Mouse (Mus musculus): ENCODE results near the gene Il17rc. TPM values are rescaled to one million over a fixed set of nuclear protein-coding genes. Genes with fewer than 3 reads are reported as not detected.
A peak's percentile ranks its signal among the peaks of the same experiment; 100 is the strongest.

The Il17rc gene
- polyA plus RNA-seq, 1 experiment from 2014 or later: 1.4 TPM

GRCm38 (mm10) chr6:113437135-113437534, 34.1 kb upstream of the Il17rc start:
- Histone ChIP-seq H3K4me1 (no peaks in the 10 kb centered on the region), H3K9me3 (replicated peaks) (no peaks in the 10 kb centered on the region), H3K27ac (no peak overlapping the region), H3K9ac (no peak overlapping the region), H3K27me3 (no peaks in the 10 kb centered on the region), H3K4me3 (no peak overlapping the region), H3K36me3 (ENCODE audit: poor library complexity, severe bottlenecking) (no peaks in the 10 kb centered on the region), H3K4me2 (no peak overlapping the region)
- ATAC-seq: no peak
- WGBS: 78% methylated on average over 12 of the region's 12 CpGs

GRCm38 (mm10) chr6:113438721-113439430, 32.4 kb upstream of the Il17rc start:
- WGBS: 64% methylated on average over 12 of the region's 12 CpGs
- ATAC-seq: no peak
- Histone ChIP-seq H3K4me1 (peaks cover 10% of the 10 kb centered on the region), H3K4me2 (no peak overlapping the region), H3K27me3 (no peaks in the 10 kb centered on the region), H3K9ac (no peak overlapping the region), H3K27ac (no peak overlapping the region), H3K36me3 (ENCODE audit: poor library complexity, severe bottlenecking) (no peaks in the 10 kb centered on the region), H3K9me3 (replicated peaks) (no peaks in the 10 kb centered on the region), H3K4me3 (no peak overlapping the region)

- H3K4me3 ChIP-seq: no peak overlapping the region
- H3K27me3 ChIP-seq: no peaks in the 10 kb centered on the region
- ATAC-seq: no peak
- 85% methylated on average over 3 of the region's 3 CpGs for WGBS
- H3K9ac ChIP-seq: no peak overlapping the region
- H3K36me3 ChIP-seq (ENCODE audit: poor library complexity, severe bottlenecking): 0 out of 2 replicates have a peak, but pooled peaks cover 2% of the 10 kb centered on the region
- H3K27ac ChIP-seq: no peak overlapping the region
- peaks cover 10% of the 10 kb centered on the region for H3K4me1 ChIP-seq
- H3K9me3 ChIP-seq (replicated peaks): no peaks in the 10 kb centered on the region
- H3K4me2 ChIP-seq: no peak overlapping the region
These were observed 30.5 kb upstream of the Il17rc start for GRCm38 (mm10) chr6:113440686-113441085.

GRCm38 (mm10) chr6:113441147-113441680, 30.0 kb upstream of the Il17rc start:
- WGBS: 53% methylated on average over 7 of the region's 7 CpGs
- Histone ChIP-seq H3K4me1 (peaks cover 10% of the 10 kb centered on the region), H3K27ac (no peak overlapping the region), H3K4me3 (no peak overlapping the region), H3K4me2 (no peak overlapping the region), H3K27me3 (no peaks in the 10 kb centered on the region), H3K9ac (no peak overlapping the region), H3K36me3 (ENCODE audit: poor library complexity, severe bottlenecking) (0 out of 2 replicates have a peak, but pooled peaks cover 3% of the 10 kb centered on the region), H3K9me3 (replicated peaks) (no peaks in the 10 kb centered on the region)
- no peak; the same call in 1 of the 2 replicates for ATAC-seq

- H3K27ac ChIP-seq: 0 out of 2 replicates have a peak overlapping the region, but pooled peaks have one; percentile 19
These were observed 29.2 kb upstream of the Il17rc start for GRCm38 (mm10) chr6:113442087-113442441.

GRCm38 (mm10) chr6:113442442-113443090, 28.7 kb upstream of the Il17rc start, which contains the start of gene Jagn1:
Gene Jagn1 (plus strand): TSS chr6:113442569.
- Histone ChIP-seq H3K4me1 (peaks cover 10% of the 10 kb centered on the region), H3K4me2 (peak within 1 kb of the TSS; percentile 95), H3K9me3 (replicated peaks) (no peaks in the 10 kb centered on the region), H3K27ac (peak within 1 kb of the TSS; percentile 27), H3K27me3 (no peaks in the 10 kb centered on the region), H3K36me3 (ENCODE audit: poor library complexity, severe bottlenecking) (peaks cover 14% of the 10 kb centered on the region), H3K4me3 (peak within 1 kb of the TSS; percentile 96), H3K9ac (peak within 1 kb of the TSS; percentile 94)
- under 1% methylated on average over 45 of the region's 45 CpGs for WGBS
- ATAC-seq: peak; percentile 96

More at GRCm38 (mm10) chr6:113442087-113442441, 29.2 kb upstream of the Il17rc start:
- peaks cover 9% of the 10 kb centered on the region for H3K36me3 ChIP-seq (ENCODE audit: poor library complexity, severe bottlenecking)
- H3K27me3 ChIP-seq: no peaks in the 10 kb centered on the region
- H3K4me2 ChIP-seq: peak overlapping the region; percentile 95
- H3K9ac ChIP-seq: peak overlapping the region; percentile 94
- H3K4me1 ChIP-seq: peaks cover 10% of the 10 kb centered on the region
- WGBS: 42% methylated on average over 9 of the region's 9 CpGs
- peak overlapping the region; percentile 96 for H3K4me3 ChIP-seq
- peak; percentile 61 for ATAC-seq
- H3K9me3 ChIP-seq (replicated peaks): no peaks in the 10 kb centered on the region

GRCm38 (mm10) chr6:113443091-113443490, 28.1 kb upstream of the Il17rc start:
- Histone ChIP-seq H3K9me3 (replicated peaks) (no peaks in the 10 kb centered on the region), H3K27me3 (no peaks in the 10 kb centered on the region), H3K27ac (0 out of 2 replicates have a peak overlapping the region, but pooled peaks have one; percentile 27), H3K36me3 (ENCODE audit: poor library complexity, severe bottlenecking) (peaks cover 20% of the 10 kb centered on the region), H3K4me3 (peak overlapping the region; percentile 96), H3K4me2 (peak overlapping the region; percentile 95), H3K4me1 (peaks cover 10% of the 10 kb centered on the region), H3K9ac (peak overlapping the region; percentile 94)
- peak; percentile 6; the same call in 1 of the 2 replicates for ATAC-seq
- WGBS: 47% methylated on average over 12 of the region's 12 CpGs

GRCm38 (mm10) chr6:113444207-113444965, 26.8 kb upstream of the Il17rc start:
- H3K27ac ChIP-seq: no peak overlapping the region
- no peaks in the 10 kb centered on the region for H3K27me3 ChIP-seq
- no peak overlapping the region for H3K4me2 ChIP-seq
- peaks cover 32% of the 10 kb centered on the region for H3K36me3 ChIP-seq (ENCODE audit: poor library complexity, severe bottlenecking)
- 88% methylated on average over 8 of the region's 8 CpGs for WGBS
- H3K4me1 ChIP-seq: peaks cover 10% of the 10 kb centered on the region
- no peak overlapping the region for H3K4me3 ChIP-seq
- no peak for ATAC-seq
- no peak overlapping the region for H3K9ac ChIP-seq
- no peaks in the 10 kb centered on the region for H3K9me3 ChIP-seq (replicated peaks)

- H3K9me3 ChIP-seq (replicated peaks): no peaks in the 10 kb centered on the region
- H3K4me1 ChIP-seq: peaks cover 15% of the 10 kb centered on the region
- no peak overlapping the region for H3K27ac ChIP-seq
- no peaks in the 10 kb centered on the region for H3K27me3 ChIP-seq
- 86% methylated on average over 4 of the region's 4 CpGs for WGBS
- H3K4me3 ChIP-seq: no peak overlapping the region
- peaks cover 32% of the 10 kb centered on the region for H3K36me3 ChIP-seq (ENCODE audit: poor library complexity, severe bottlenecking)
- no peak for ATAC-seq
- no peak overlapping the region for H3K9ac ChIP-seq
- no peak overlapping the region for H3K4me2 ChIP-seq
These were observed 23.6 kb upstream of the Il17rc start for GRCm38 (mm10) chr6:113447639-113448038.

- Histone ChIP-seq H3K4me2 (no peak overlapping the region), H3K4me1 (peaks cover 6% of the 10 kb centered on the region; the same call in 1 of the 2 replicates), H3K27ac (no peak overlapping the region), H3K4me3 (no peak overlapping the region), H3K27me3 (no peaks in the 10 kb centered on the region), H3K9me3 (replicated peaks) (no peaks in the 10 kb centered on the region), H3K36me3 (ENCODE audit: poor library complexity, severe bottlenecking) (peaks cover 25% of the 10 kb centered on the region), H3K9ac (no peak overlapping the region)
- WGBS: 83% methylated on average over 2 of the region's 2 CpGs
- no peak for ATAC-seq
These were observed 19.4 kb upstream of the Il17rc start for GRCm38 (mm10) chr6:113451839-113452238.

GRCm38 (mm10) chr6:113455007-113455406, 16.2 kb upstream of the Il17rc start:
- Histone ChIP-seq H3K27me3 (no peaks in the 10 kb centered on the region), H3K36me3 (ENCODE audit: poor library complexity, severe bottlenecking) (no peaks in the 10 kb centered on the region), H3K4me1 (peaks cover 6% of the 10 kb centered on the region; the same call in 1 of the 2 replicates), H3K4me3 (no peak overlapping the region), H3K27ac (no peak overlapping the region), H3K9ac (no peak overlapping the region), H3K9me3 (replicated peaks) (no peaks in the 10 kb centered on the region), H3K4me2 (no peak overlapping the region)
- ATAC-seq: no peak
- WGBS: 83% methylated on average over 5 of the region's 5 CpGs

Measured in forebrain, embryonic 13.5 days (tissue).